Mouse (Mus musculus) heart, embryonic 14.5 days (tissue): ENCODE results near the gene Larp1. TPM values are rescaled to one million over a fixed set of nuclear protein-coding genes. Genes with fewer than 3 reads are reported as not detected.

Source experiments
- ATAC-seq: fragments of 200-750 bp; cut with Nextera tagmentation; 2 replicates; pipeline ENCODE4 v1.8.0; 2017; ENCODE audit warnings: low read depth, moderate TSS enrichment; ENCODE audit not compliant: insufficient number of reproducible peaks, insufficient read depth, low FRiP score
- H3K27ac ChIP-seq, 2 experiments: fragments of 200-500 bp in 1 of 2; fragments of 300-500 bp in 1 of 2; sonication (generic) in 1 of 2; replicated peaks in 1 of 2; 2 replicates each; pipeline ENCODE4 v1.5.1; 2012 to 2014; ENCODE audit warnings: low read depth in 2 of 2, low read length in 2 of 2, control low read depth in 1 of 2, mild to moderate bottlenecking in 1 of 2, mixed read lengths in 1 of 2; ENCODE audit not compliant: control insufficient read depth in 1 of 2, insufficient read depth in 1 of 2
- H3K27me3 ChIP-seq: fragments of 300-500 bp; sonication (generic); 2 replicates; pipeline ENCODE4 v1.6.1; 2014; ENCODE audit warnings: mild to moderate bottlenecking, low read length, control low read depth; ENCODE audit not compliant: control insufficient read depth, insufficient read depth
- H3K36me3 ChIP-seq: fragments of 300-500 bp; sonication (generic); 2 replicates; pipeline ENCODE4 v1.6.1; 2014; ENCODE audit warnings: mild to moderate bottlenecking, control low read depth, low read length, mixed read lengths; ENCODE audit not compliant: control insufficient read depth, insufficient read depth
- H3K4me1 ChIP-seq, 2 experiments: fragments of 200-500 bp in 1 of 2; fragments of 300-500 bp in 1 of 2; sonication (generic) in 1 of 2; 2 replicates each; pipeline ENCODE4 v1.6.1; 2012 to 2014; ENCODE audit warnings: low read length in 2 of 2, control low read depth in 1 of 2, mixed read lengths in 1 of 2; ENCODE audit not compliant: control insufficient read depth in 2 of 2, insufficient read depth in 2 of 2
- H3K4me2 ChIP-seq: fragments of 300-500 bp; sonication (generic); 2 replicates; pipeline ENCODE4 v1.6.1; 2014; ENCODE audit warnings: mild to moderate bottlenecking, low read length
- H3K4me3 ChIP-seq, 2 experiments: fragments of 200-500 bp in 1 of 2; fragments of 300-500 bp in 1 of 2; sonication (generic) in 1 of 2; 2 replicates each; pipeline ENCODE4 v1.5.1; 2012 to 2014; ENCODE audit warnings: low read length in 2 of 2, mild to moderate bottlenecking in 2 of 2, control low read depth in 1 of 2, low read depth in 1 of 2, moderate library complexity in 1 of 2; ENCODE audit not compliant: control insufficient read depth in 1 of 2, insufficient read depth in 1 of 2
- H3K9ac ChIP-seq: fragments of 300-500 bp; sonication (generic); 2 replicates; pipeline ENCODE4 v1.6.1; 2014; ENCODE audit warnings: mild to moderate bottlenecking, low read length
- H3K9me3 ChIP-seq: fragments of 300-500 bp; sonication (generic); 2 replicates; pipeline ENCODE4 v1.6.1; 2016; ENCODE audit warnings: low read length, control low read depth; ENCODE audit not compliant: control insufficient read depth
- WGBS: fragments of 180-500 bp; shearing (Covaris S2); extraction: QIAGEN DNeasy Blood & Tissue Kit; methylation state at CpG from one replicate; pipeline ENCODE4 v1.1.7; 2014; 5-methylcytosine and 5-hydroxymethylcytosine counted together
- polyA plus RNA-seq: library from polyadenylated mRNA; unstranded; fragments of >200 nt; fragmentation: Nextera tagmentation; extraction: Ambion mirVana; gene quantifications from 2 replicates; pipeline ENCODE4 v1.2.1, GENCODE M21; 2014

The Larp1 gene
- polyA plus RNA-seq, 1 experiment from 2014 or later = 18.4 TPM

- no peak for ATAC-seq
- 40% methylated on average over 3 of the region's 3 CpGs for WGBS
- H3K4me1 ChIP-seq = peaks cover 7 to 14% of the 10 kb centered on the region in 2 experiments
- no peak overlapping the region for H3K4me2 ChIP-seq
- no peaks in the 10 kb centered on the region for H3K9me3 ChIP-seq
- H3K4me3 ChIP-seq = no peak overlapping the region
- no peaks in the 10 kb centered on the region for H3K27me3 ChIP-seq
- no peak overlapping the region for H3K27ac ChIP-seq
- no peak overlapping the region for H3K9ac ChIP-seq
- peaks cover 30% of the 10 kb centered on the region for H3K36me3 ChIP-seq
Observed at GRCm38 (mm10) chr11:58107009-58107408, 98.1 kb downstream of the Larp1 start.

- Histone ChIP-seq H3K9me3 (no peaks in the 10 kb centered on the region), H3K4me2 (no peak overlapping the region), H3K4me3 (no peak overlapping the region), H3K9ac (no peak overlapping the region), H3K4me1 (peaks cover 6 to 14% of the 10 kb centered on the region in 2 experiments), H3K27ac (no peak overlapping the region), H3K36me3 (peaks cover 38% of the 10 kb centered on the region), H3K27me3 (no peaks in the 10 kb centered on the region)
- no peak for ATAC-seq
- WGBS = 87% methylated on average over 4 of the region's 4 CpGs
Observed at GRCm38 (mm10) chr11:58107664-58108337, 98.9 kb downstream of the Larp1 start.

Other genes with a start within 250 kb of the Larp1 start
- gene Sap30l, start 207.4 kb upstream of the Larp1 start, polyA plus RNA-seq = 14.2 and 20.4 TPM in 2 replicates
- 13.0 and 14.1 TPM in 2 replicates for gene Hand1, start 176.2 kb upstream of the Larp1 start, polyA plus RNA-seq
- gene Gm12248, start 84.1 kb downstream of the Larp1 start, polyA plus RNA-seq = not detected in 2 replicates
- gene Cnot8, start 95.1 kb downstream of the Larp1 start, polyA plus RNA-seq = 76.4 and 77.7 TPM in 2 replicates
- 13.3 and 14.1 TPM in 2 replicates for gene Gemin5, start 159.5 kb downstream of the Larp1 start, polyA plus RNA-seq
- gene Mrpl22, start 162.6 kb downstream of the Larp1 start, polyA plus RNA-seq = 107 and 116 TPM in 2 replicates
- gene Igtp, start 190.5 kb downstream of the Larp1 start, polyA plus RNA-seq = 6.2 and 7.9 TPM in 2 replicates
- gene Irgm2, start 190.6 kb downstream of the Larp1 start, polyA plus RNA-seq = 4.3 and 5.6 TPM in 2 replicates